Mouse (Mus musculus): Measurements from ENCODE around the gene Flot1. TPM values are rescaled to one million over a fixed set of nuclear protein-coding genes. Genes with fewer than 3 reads are reported as not detected.

The Flot1 gene
- polyA plus RNA-seq, 1 experiment from 2014 or later = 41.0 TPM

DNA sequence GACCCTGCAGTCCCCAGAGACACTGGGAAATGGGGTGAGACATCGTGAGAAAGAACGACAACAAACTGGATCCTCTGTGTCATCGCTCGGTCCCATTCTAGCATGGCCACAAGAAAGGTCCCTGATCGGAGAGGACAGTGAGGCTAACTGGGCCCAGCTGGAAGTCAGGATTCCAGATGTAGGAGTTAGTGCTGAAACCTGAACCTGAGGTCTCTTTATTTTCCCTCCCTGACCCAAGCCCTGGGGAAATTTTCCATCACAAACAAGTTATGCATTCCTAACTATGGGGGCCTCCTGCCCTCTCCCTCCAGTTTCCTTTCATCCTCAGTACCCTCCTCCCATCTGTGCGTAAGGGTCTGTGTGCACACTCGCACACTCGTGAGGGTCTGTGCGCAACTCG lies 5.8 kb upstream of the Flot1 start:
- Histone ChIP-seq H3K4me3 (ENCODE audit: low read depth, low read length) (no peak overlapping the region), H3K9me3 (ENCODE audit: control insufficient read depth, low read length) (no peaks in the 10 kb centered on the region), H3K27ac (replicated peaks) (no peak overlapping the region), H3K9ac (ENCODE audit: low read length) (no peak overlapping the region), H3K4me1 (replicated peaks; ENCODE audit: control insufficient read depth, insufficient read depth) (peaks cover 10% of the 10 kb centered on the region), H3K27me3 (ENCODE audit: control insufficient read depth, insufficient read depth, low read length) (no peaks in the 10 kb centered on the region), H3K36me3 (ENCODE audit: control insufficient read depth, insufficient read depth, low read length) (no peaks in the 10 kb centered on the region), H3K4me2 (replicated peaks; ENCODE audit: low read depth) (no peak overlapping the region)
- WGBS = 66% methylated on average over 10 of the region's 10 CpGs
- no peak for DNase-seq (ENCODE audit: low spot score)
- TF ChIP-seq CTCF (IDR thresholded peaks at IDR 0.05; ENCODE audit: low read depth) (no peak), EP300 (optimal IDR thresholded peaks at IDR 0.05) (no peak)
- ATAC-seq (ENCODE audit: low FRiP score, low TSS enrichment) = no peak

DNA sequence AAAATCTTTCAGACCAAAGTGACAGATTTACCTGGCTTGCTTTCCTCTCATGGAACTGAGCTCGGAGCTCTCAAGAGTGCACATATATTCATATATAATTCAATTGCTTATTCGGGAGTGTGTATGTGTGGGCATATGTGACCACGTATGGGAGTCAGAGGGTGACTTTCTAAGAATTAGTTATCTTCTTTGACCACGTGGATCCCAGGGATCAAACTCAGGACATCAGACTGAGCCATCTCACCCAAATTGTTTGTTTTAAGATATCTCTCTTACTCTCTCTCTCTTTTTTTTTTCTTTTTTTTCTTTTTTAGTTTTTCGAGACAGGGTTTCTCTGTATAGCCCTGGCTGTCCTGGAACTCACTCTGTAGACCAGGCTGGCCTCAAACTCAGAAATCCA lies 2.9 kb upstream of the Flot1 start:
- Histone ChIP-seq H3K4me2 (replicated peaks; ENCODE audit: low read depth) (no peak overlapping the region), H3K27ac (replicated peaks) (no peak overlapping the region), H3K4me1 (replicated peaks; ENCODE audit: control insufficient read depth, insufficient read depth) (no peaks in the 10 kb centered on the region; the same call in 1 of the 2 replicates), H3K27me3 (ENCODE audit: control insufficient read depth, insufficient read depth, low read length) (no peaks in the 10 kb centered on the region), H3K9ac (ENCODE audit: low read length) (no peak overlapping the region), H3K4me3 (ENCODE audit: low read depth, low read length) (no peak overlapping the region), H3K36me3 (ENCODE audit: control insufficient read depth, insufficient read depth, low read length) (no peaks in the 10 kb centered on the region), H3K9me3 (ENCODE audit: control insufficient read depth, low read length) (no peaks in the 10 kb centered on the region)
- DNase-seq (ENCODE audit: low spot score) (no peak), ATAC-seq (ENCODE audit: low FRiP score, low TSS enrichment) (no peak)
- 80% methylated on average over 5 of the region's 5 CpGs for WGBS
- TF ChIP-seq EP300 (optimal IDR thresholded peaks at IDR 0.05) = no peak
- TF ChIP-seq CTCF (IDR thresholded peaks at IDR 0.05; ENCODE audit: low read depth) = no peak

DNA sequence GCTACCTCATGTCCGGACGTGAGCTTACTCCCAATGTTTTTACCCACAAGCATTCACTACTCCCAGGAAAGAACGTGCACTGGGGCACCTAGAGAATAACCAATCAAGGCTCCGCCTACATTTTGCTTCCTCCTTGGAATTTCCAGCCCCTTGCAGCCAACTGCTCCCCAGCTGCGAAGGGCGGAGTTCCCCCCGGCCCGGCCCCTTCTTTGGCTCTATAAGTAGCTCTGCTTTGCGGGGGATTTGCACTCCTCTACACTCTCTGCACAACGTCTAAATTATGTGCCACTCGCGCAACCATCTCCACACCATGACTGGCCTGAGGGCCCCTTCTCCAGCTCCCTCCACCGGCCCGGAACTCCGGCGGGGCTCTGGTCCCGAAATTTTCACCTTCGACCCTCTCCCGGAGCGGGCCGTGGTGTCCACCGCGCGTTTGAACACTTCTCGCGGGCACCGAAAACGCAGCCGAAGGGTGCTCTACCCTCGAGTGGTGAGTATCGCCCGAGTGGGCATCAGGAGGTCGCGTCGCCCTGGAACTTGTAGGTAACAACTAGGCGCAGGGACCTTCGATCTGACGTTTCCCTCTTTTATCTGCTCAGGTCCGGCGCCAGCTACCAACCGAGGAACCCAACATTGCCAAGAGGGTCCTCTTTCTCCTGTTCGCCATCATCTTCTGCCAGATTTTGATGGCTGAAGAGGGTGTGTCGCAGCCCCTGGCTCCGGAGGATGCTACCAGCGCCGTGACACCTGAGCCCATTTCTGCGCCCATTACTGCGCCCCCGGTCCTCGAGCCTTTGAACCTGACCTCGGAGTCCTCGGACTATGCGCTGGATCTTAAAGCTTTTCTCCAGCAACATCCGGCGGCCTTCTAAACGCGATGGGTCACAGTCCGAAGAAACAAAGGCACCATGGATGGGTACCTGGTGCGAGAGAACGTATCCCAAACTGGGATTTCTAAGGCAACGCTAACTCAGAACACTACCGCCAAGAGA lies 1.3 kb upstream of the Flot1 start, which contains the start of gene Ier3:
Ier3 (plus strand) TSS at position 246 of the 992 bp plus-strand sequence.
- H3K4me2 ChIP-seq (replicated peaks; ENCODE audit: low read depth) = peak within 1 kb of the TSS; percentile 84
- ATAC-seq (ENCODE audit: low FRiP score, low TSS enrichment) (peak; percentile 79), DNase-seq (ENCODE audit: low spot score) (peak; percentile 94)
- no peaks in the 10 kb centered on the region for H3K27me3 ChIP-seq (ENCODE audit: control insufficient read depth, insufficient read depth, low read length)
- H3K27ac ChIP-seq (replicated peaks) = peak within 1 kb of the TSS; percentile 91
- H3K36me3 ChIP-seq (ENCODE audit: control insufficient read depth, insufficient read depth, low read length) = peaks cover 5% of the 10 kb centered on the region; the same call in 1 of the 2 replicates
- peak within 1 kb of the TSS; percentile 86 for H3K9ac ChIP-seq (ENCODE audit: low read length)
- under 1% methylated on average over 62 of the region's 62 CpGs for WGBS
- TF ChIP-seq EP300 (optimal IDR thresholded peaks at IDR 0.05) (no peak), CTCF (IDR thresholded peaks at IDR 0.05; ENCODE audit: low read depth) (no peak)
- H3K4me1 ChIP-seq (replicated peaks; ENCODE audit: control insufficient read depth, insufficient read depth) = no peaks in the 10 kb centered on the region; the same call in 1 of the 2 replicates
- H3K4me3 ChIP-seq (ENCODE audit: low read depth, low read length) = peak within 1 kb of the TSS; percentile 75
- H3K9me3 ChIP-seq (ENCODE audit: control insufficient read depth, low read length) = no peaks in the 10 kb centered on the region

DNA sequence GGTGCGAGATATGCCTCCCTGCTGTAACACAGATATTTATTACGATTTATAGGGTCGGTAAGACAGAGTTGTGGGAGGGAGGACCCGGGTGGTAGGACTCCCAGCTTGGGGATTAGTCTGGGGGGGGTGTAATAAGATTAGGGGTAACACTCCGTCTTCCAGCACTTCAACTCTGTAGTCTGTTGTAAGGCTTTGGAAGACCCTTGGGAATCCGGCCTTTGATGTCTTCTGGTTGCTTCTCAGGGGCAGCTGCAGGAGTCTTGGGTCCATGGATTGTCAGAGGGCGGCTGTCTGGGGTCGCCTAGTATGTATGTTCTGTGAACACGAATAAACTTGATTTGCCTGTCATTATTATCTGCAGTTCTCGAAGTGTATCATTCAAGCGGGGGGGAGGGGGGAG lies 466 bp upstream of the Flot1 start:
- Histone ChIP-seq H3K4me1 (replicated peaks; ENCODE audit: control insufficient read depth, insufficient read depth) (no peaks in the 10 kb centered on the region; the same call in 1 of the 2 replicates), H3K27ac (replicated peaks) (peak overlapping the region; percentile 91), H3K27me3 (ENCODE audit: control insufficient read depth, insufficient read depth, low read length) (no peaks in the 10 kb centered on the region), H3K9me3 (ENCODE audit: control insufficient read depth, low read length) (no peaks in the 10 kb centered on the region), H3K9ac (ENCODE audit: low read length) (peak overlapping the region; percentile 86), H3K36me3 (ENCODE audit: control insufficient read depth, insufficient read depth, low read length) (peaks cover 5% of the 10 kb centered on the region; the same call in 1 of the 2 replicates), H3K4me3 (ENCODE audit: low read depth, low read length) (peak overlapping the region; percentile 75), H3K4me2 (replicated peaks; ENCODE audit: low read depth) (peak overlapping the region; percentile 84)
- TF ChIP-seq CTCF (IDR thresholded peaks at IDR 0.05; ENCODE audit: low read depth) = no peak
- TF ChIP-seq EP300 (optimal IDR thresholded peaks at IDR 0.05) = no peak
- no peak for ATAC-seq (ENCODE audit: low FRiP score, low TSS enrichment)
- 3% methylated on average over 11 of the region's 11 CpGs for WGBS
- DNase-seq (ENCODE audit: low spot score) = no peak

DNA sequence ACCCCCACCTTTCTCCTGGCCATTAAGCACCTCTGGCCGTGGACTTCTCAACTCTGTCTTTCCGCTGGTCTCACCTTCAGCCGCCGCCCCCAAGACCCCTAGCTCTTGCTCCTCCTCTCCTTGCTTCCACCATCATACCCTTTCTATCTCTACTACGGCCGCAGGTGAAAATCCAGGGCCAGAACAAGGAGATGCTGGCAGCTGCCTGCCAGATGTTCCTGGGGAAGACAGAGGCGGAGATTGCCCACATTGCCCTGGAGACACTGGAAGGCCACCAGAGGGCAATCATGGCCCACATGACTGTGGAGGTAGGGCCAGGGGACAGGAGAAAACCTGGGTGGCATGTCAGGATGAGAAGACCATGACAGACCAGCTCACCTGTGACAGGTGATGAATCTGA lies 1.4 kb downstream of the Flot1 start:
- Histone ChIP-seq H3K36me3 (ENCODE audit: control insufficient read depth, insufficient read depth, low read length) (peaks cover 5% of the 10 kb centered on the region; the same call in 1 of the 2 replicates), H3K27ac (replicated peaks) (no peak overlapping the region), H3K9me3 (ENCODE audit: control insufficient read depth, low read length) (no peaks in the 10 kb centered on the region), H3K4me1 (replicated peaks; ENCODE audit: control insufficient read depth, insufficient read depth) (no peaks in the 10 kb centered on the region; the same call in 1 of the 2 replicates), H3K4me3 (ENCODE audit: low read depth, low read length) (peak overlapping the region; percentile 75; the same call in 1 of the 2 replicates), H3K4me2 (replicated peaks; ENCODE audit: low read depth) (0 out of 2 replicates have a peak overlapping the region, but pooled peaks have one; percentile 84), H3K27me3 (ENCODE audit: control insufficient read depth, insufficient read depth, low read length) (no peaks in the 10 kb centered on the region), H3K9ac (ENCODE audit: low read length) (no peak overlapping the region)
- DNase-seq (ENCODE audit: low spot score) (no peak), ATAC-seq (ENCODE audit: low FRiP score, low TSS enrichment) (no peak)
- 73% methylated on average over 7 of the region's 7 CpGs for WGBS
- TF ChIP-seq CTCF (IDR thresholded peaks at IDR 0.05; ENCODE audit: low read depth) = peak; percentile 60
- TF ChIP-seq EP300 (optimal IDR thresholded peaks at IDR 0.05) = no peak

Measured in stomach, postnatal 0 days (tissue).